ENCODE assay signal across 10 mouse cellular contexts in genomic region chr7:92878575-92879285, GRCm38 (mm10). TPM values are rescaled to one million over a fixed set of nuclear protein-coding genes. Genes with fewer than 3 reads are reported as not detected.
A peak's percentile ranks its signal among the peaks of the same experiment; 100 is the strongest.
DNase-seq lines count a peak whose midpoint lies in the region; ATAC-seq and TF ChIP-seq lines count a peak whose summit lies in the region.
"Had no signal": no experiment of that assay in that cellular context is flagged by ENCODE, and none has a peak within 500 bp of the region (broad histone marks: within the 10 kb centered on the region; RNA-seq: fewer than 3 reads in every experiment).

No protein-coding gene starts in this region.

- peaks cover 8% of the 10 kb centered on the region for H3K36me3 ChIP-seq in heart, adult 2 months (ENCODE audit: control insufficient read depth, insufficient read depth, low read length)
- H3K36me3 ChIP-seq in liver, embryonic 11.5 days (ENCODE audit: control insufficient read depth, insufficient read depth, low read length): no peaks in the 10 kb centered on the region

- H3K27ac ChIP-seq in heart, adult 2 months: no peak overlapping the region
- peak overlapping the region; percentile 58; the same call in 1 of the 2 replicates for H3K27ac ChIP-seq in bone marrow, adult 2 months (ENCODE audit: control insufficient read depth, insufficient read depth, low read depth, low read length, poor library complexity)
- H3K27ac ChIP-seq in liver, embryonic 11.5 days (ENCODE audit: low read depth, low read length): no peak overlapping the region
- no peak overlapping the region for H3K27ac ChIP-seq in layer of hippocampus, adult 2 months
- H3K27ac ChIP-seq: left cerebral cortex, adult 2 months had no signal

- no peaks in the 10 kb centered on the region for H3K79me2 ChIP-seq in heart, adult 2 months (replicated peaks; ENCODE audit: control insufficient read depth, insufficient read depth, low read length)

- H3K4me1 ChIP-seq in heart, adult 2 months (ENCODE audit: control insufficient read depth, insufficient read depth, low read length): peaks cover 5% of the 10 kb centered on the region; the same call in 1 of the 2 replicates
- H3K4me1 ChIP-seq in bone marrow, adult 2 months (ENCODE audit: control insufficient read depth, insufficient read depth, low read length): peaks cover 2% of the 10 kb centered on the region
- peaks cover 38% of the 10 kb centered on the region for H3K4me1 ChIP-seq in liver, embryonic 11.5 days (replicated peaks; ENCODE audit: control insufficient read depth, insufficient read depth, low read length)

- TF ChIP-seq CTCF in heart, adult 2 months (IDR thresholded peaks at IDR 0.05): no peak
- no peak for TF ChIP-seq CTCF in bone marrow, adult 2 months (IDR thresholded peaks at IDR 0.05; ENCODE audit: control insufficient read depth, insufficient read depth, low read length)
- no peak for TF ChIP-seq CTCF in layer of hippocampus, adult 2 months (conservative IDR thresholded peaks at IDR 0.05)

- TF ChIP-seq POLR2A in heart, adult 2 months (IDR thresholded peaks at IDR 0.05; ENCODE audit: insufficient read depth, low read depth, low read length): 0 out of 2 replicates have a peak, but pooled peaks have one; percentile 27
- no peak for TF ChIP-seq POLR2A in bone marrow, adult 2 months (IDR thresholded peaks at IDR 0.05; ENCODE audit: borderline replicate concordance, control insufficient read depth, low read depth, low read length)

- DNase-seq in heart, adult 2 months: peak in 1 of 2 experiments; percentile 44
- DNase-seq in heart, postnatal 36 days: no peak
- DNase-seq in liver, embryonic 11.5 days (ENCODE audit: low spot score): no peak
- no peak for DNase-seq in ovary, postnatal 36 days (ENCODE audit: low spot score)
- DNase-seq in cerebellum, postnatal 36 days: no peak
- no peak for DNase-seq in layer of hippocampus, adult 2 months (ENCODE audit: low spot score in 2 of 2)
- DNase-seq: thymus, adult 18-20 months had no signal

- no peak for ATAC-seq in liver, embryonic 11.5 days (replicated peaks; ENCODE audit: low FRiP score)
- ATAC-seq in megakaryocyte, adult 5-6 weeks (ENCODE audit: poor library complexity, severe bottlenecking): peak; percentile 31

- H3K9me3 ChIP-seq in liver, embryonic 11.5 days (ENCODE audit: control insufficient read depth, low read length): no peaks in the 10 kb centered on the region

- H3K9ac ChIP-seq in heart, adult 2 months (ENCODE audit: low read depth, low read length): no peak overlapping the region
- H3K9ac ChIP-seq in liver, embryonic 11.5 days (ENCODE audit: low read depth, low read length): 0 out of 2 replicates have a peak overlapping the region, but pooled peaks have one; percentile 15

- intact Hi-C loops in heart, adult 2 months (cut with DNase I): no loop called here
- intact Hi-C loops in heart, postnatal 36 days (cut with DNase I): loop anchor here (1.0 kb wide), 2 partner anchors 11 to 21 kb away; no protein-coding TSS in a partner anchor

- H3K27me3 ChIP-seq in heart, adult 2 months (ENCODE audit: control insufficient read depth, insufficient read depth, low read length): no peaks in the 10 kb centered on the region
- H3K27me3 ChIP-seq in liver, embryonic 11.5 days (replicated peaks; ENCODE audit: control insufficient read depth, insufficient read depth, low read length): no peaks in the 10 kb centered on the region

- peak overlapping the region; percentile 82 for H3K4me2 ChIP-seq in liver, embryonic 11.5 days

- no peak for TF ChIP-seq EP300 in heart, adult 2 months (IDR thresholded peaks at IDR 0.05; ENCODE audit: insufficient read depth, low read depth, low read length)

- no peak overlapping the region for H3K4me3 ChIP-seq in heart, adult 2 months
- no peak overlapping the region for H3K4me3 ChIP-seq in bone marrow, adult 2 months (replicated peaks; ENCODE audit: control insufficient read depth, low read depth, low read length)
- no peak overlapping the region for H3K4me3 ChIP-seq in liver, embryonic 11.5 days (ENCODE audit: low read depth, low read length)
- no peak overlapping the region for H3K4me3 ChIP-seq in layer of hippocampus, adult 2 months
- H3K4me3 ChIP-seq: left cerebral cortex, adult 2 months had no signal

- 54% methylated on average over 7 of the region's 7 CpGs for WGBS in heart, adult 2 months
- WGBS in bone marrow, adult 2 months: 18% methylated on average over 7 of the region's 7 CpGs
- 54% methylated on average over 7 of the region's 7 CpGs for WGBS in liver, embryonic 11.5 days

RNA-seq across cellular contexts. Expression of gene Prcp, which starts 4.5 kb away (rescaled TPM):
- 10 to 100 TPM; 10.1 to 10.2 TPM for total RNA-seq in heart, adult 2 months (2021)
- 13.2 and 18.8 TPM in 2 replicates for polyA plus RNA-seq in heart, adult 2 months (2012; rRNA removed)
- 10 to 100 TPM; 13.6 to 19.3 TPM for total RNA-seq in heart, postnatal 36 days (2021)
- 32.8 and 34.1 TPM in 2 replicates for polyA plus RNA-seq in bone marrow, adult 2 months (2011; ENCODE audit: insufficient read depth, insufficient read length, low replicate concordance, missing spikeins)
- polyA plus RNA-seq in liver, embryonic 11.5 days (2014; fragmentation: Nextera tagmentation; extraction: Ambion mirVana): 30.1 and 33.6 TPM in 2 replicates
- 187 and 192 TPM in 2 replicates for total RNA-seq in megakaryocyte, adult 5-6 weeks (2015)
- total RNA-seq in megakaryocyte, adult 5-6 weeks (2017): 64.8 and 78.7 TPM in 2 replicates
- 1 to 10 TPM; 5.9 to 7.9 TPM for total RNA-seq in layer of hippocampus, adult 2 months (2021)

RNA-seq across cellular contexts. Expression of gene Ddias, which starts 4.7 kb away (rescaled TPM):
- under 1 TPM; 0.30 to 0.44 TPM for total RNA-seq in heart, adult 2 months (2021)
- 0.09 and 0.16 TPM in 2 replicates for polyA plus RNA-seq in heart, adult 2 months (2012; rRNA removed)
- total RNA-seq in heart, postnatal 36 days (2021): 1 to 10 TPM in 1 of 2 experiments, under 1 TPM in 1; 0.46 to 1.1 TPM
- 6.2 and 14.7 TPM in 2 replicates for polyA plus RNA-seq in bone marrow, adult 2 months (2011; ENCODE audit: insufficient read depth, insufficient read length, low replicate concordance, missing spikeins)
- polyA plus RNA-seq in liver, embryonic 11.5 days (2014; fragmentation: Nextera tagmentation; extraction: Ambion mirVana): 21.2 and 21.9 TPM in 2 replicates
- total RNA-seq in megakaryocyte, adult 5-6 weeks (2015): 11.7 and 12.7 TPM in 2 replicates
- 12.0 and 15.2 TPM in 2 replicates for total RNA-seq in megakaryocyte, adult 5-6 weeks (2017)
- total RNA-seq in layer of hippocampus, adult 2 months (2021): under 1 TPM; 0.69 to 0.79 TPM

Comparison
In these comparisons a context has a peak if more than half of its experiments do, and no peak if none do; other contexts are left out.
1. RNA of gene Ddias, which starts 4.7 kb away (total RNA-seq): 11.7 to 15.2 TPM in megakaryocyte, adult 5-6 weeks; 0.46 to 1.1 TPM in heart, postnatal 36 days, 0.69 to 0.79 TPM in layer of hippocampus, adult 2 months and 0.30 to 0.44 TPM in heart, adult 2 months; every median in the first group is over 4 times any median in the second.